Mouse (Mus musculus): ENCODE results near the gene Vwa3a. TPM values are rescaled to one million over a fixed set of nuclear protein-coding genes. Genes with fewer than 3 reads are reported as not detected.
"Not testable (repeated sequence)": the region's sequence is repeated elsewhere in the genome, so short reads cannot be mapped to it uniquely, and the experiment has no call there.

The Vwa3a gene
- under 1 TPM; 0.51 to 0.72 TPM for total RNA-seq (2021)
- long read RNA-seq, experiment 1, result 0 reads
- long read RNA-seq, experiment 2, partial matches to known transcripts, result 0 of 1 reads
- long read RNA-seq, experiment 2, other reads (novel, unspliced or antisense), result 1 of 1 reads

- no peak for DNase-seq
These were observed at the start of gene Vwa3a for GRCm38 (mm10) chr7:120739018-120739417. Vwa3a (plus strand) TSS chr7:120739318.

DNA sequence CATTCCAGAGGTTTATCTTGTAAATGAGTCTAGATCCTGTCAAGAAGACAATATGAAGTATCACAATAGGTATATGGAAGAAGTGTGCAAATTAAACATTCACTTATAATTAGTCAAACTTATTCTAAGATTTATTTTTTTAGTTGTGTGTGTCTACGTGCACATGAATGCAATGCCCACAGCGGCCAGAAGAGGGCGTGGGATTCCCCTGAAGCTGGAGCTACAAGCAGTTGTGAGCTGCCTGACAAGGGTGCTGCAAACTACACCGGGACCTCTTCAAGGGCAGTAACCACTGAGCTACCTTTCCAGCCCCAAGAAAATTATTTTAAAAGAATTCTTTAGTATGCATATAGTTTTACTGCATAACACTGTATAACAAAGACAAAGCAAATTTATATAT is 48.5 kb upstream of the Vwa3a start:
- no peak for DNase-seq

GRCm38 (mm10) chr7:120693831-120694375 is 45.2 kb upstream of the Vwa3a start:
- no peak for DNase-seq

DNA sequence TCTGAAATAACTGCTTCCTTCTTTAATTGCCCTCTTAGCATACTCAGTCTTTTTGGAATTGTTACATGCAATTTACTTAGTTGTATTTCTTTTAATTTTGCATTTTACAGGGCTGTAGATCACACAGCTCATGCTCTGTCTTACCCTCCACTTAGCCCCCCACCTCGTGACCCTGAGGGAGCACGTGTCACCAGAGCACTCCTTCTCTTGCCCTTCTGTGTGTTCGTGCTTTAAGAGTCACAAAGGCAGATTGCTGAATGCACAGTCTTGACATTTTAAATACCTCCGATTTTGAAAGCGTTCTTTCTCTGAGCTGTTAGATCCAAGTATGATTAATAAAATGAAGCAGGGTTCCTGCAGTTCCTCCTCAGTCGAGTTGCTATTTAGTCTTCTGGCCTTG is 43.9 kb upstream of the Vwa3a start:
- DNase-seq, result no peak

GRCm38 (mm10) chr7:120695641-120696040 is 43.5 kb upstream of the Vwa3a start:
- DNase-seq, result no peak

DNA sequence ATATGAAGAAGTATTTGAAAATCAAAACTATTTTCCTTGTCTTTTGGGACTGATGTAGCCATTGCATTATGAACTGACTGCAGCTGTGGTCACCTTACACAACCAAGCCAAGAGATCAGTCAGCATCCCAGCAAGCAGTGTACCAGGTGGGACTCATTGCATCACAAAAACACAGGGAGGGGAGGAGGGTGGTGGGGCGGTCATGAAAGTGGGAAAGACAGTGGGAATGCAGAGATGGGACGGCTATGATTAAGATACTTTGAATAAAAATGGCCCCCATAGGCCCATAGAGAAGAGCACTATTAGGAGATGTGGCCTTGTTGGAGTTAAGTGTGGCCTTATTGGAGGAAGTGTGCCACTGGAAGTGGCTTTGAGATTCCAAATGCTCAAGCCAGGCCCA is 42.8 kb upstream of the Vwa3a start:
- DNase-seq, result no peak

DNA sequence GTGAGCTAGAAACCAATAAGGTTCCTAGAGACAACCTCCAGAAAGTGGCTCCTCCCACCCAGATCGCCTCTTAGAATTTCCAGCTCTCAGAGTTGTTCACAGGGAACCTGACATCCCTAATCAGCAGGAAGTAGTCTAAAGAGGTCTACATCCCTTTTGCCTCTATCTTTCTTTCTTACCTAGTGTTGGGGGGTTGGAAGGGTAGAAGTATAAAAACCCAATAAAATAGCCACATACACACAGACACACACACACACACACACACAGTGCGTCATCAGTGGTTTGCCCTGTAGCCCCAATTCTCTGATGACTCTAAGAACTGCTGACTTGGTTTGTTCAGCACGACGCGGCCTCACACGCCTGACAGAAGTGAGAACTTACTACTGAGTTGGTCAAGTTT is 39.5 kb upstream of the Vwa3a start:
- no peak for DNase-seq

DNA sequence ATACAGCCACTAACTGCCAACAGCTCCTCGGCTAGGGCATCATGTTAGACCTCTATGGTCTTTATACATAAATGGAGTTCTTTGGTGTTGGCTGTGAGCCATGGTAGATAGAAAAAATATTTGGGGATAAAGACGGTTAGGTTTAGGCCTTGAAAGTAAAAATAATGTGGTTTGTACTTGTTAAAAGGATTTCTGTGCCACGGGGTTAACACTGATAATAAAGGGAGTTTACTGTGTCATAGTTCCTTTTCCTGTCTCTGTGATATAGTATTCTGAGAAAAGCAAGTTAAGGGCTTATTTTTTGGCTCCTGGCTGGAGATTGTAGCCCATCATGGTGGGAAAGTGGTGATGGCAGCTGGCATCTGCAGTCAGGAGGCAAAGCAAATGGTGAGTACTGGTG is 35.2 kb upstream of the Vwa3a start:
- no peak for DNase-seq

DNA sequence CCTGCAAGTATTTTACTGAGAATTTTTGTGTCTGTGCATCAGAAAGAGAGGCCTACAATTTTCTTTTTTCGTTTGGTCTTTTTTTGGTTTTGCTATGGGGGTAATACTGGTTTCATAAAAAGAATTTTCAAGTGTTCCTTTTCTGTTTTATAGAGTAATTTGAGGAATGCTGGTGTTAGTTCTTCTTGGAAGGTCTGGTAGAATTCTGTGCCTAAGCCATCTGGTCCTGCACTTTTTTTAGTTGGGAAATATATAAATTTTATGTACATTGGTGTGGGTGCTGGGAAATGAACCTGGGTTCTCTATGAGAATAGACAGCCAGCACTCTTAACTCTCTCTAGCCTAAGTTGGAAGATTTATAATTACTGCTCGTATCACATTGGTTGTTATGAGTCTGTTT is 27.0 kb upstream of the Vwa3a start:
- no peak for DNase-seq

GRCm38 (mm10) chr7:120713225-120713624 is 25.9 kb upstream of the Vwa3a start:
- no peak for DNase-seq

DNA sequence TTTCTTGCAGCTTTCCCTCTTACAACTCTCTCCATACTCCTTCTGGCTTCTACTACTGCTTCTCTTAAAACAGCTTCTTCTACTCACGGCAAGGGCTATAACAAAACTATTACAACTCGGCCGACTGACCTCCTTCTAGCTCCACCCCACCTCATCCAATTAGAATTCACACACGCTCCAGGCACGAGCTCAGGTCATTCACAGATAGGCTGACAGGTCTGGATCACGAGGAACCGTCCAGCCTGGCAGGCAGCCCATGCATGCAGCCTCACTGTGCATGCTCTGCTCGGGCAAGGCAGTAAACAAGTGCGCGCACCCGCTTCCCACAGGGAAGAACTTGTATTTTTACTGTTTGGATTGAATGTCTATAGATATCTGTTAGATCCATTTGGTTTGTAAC is 25.2 kb upstream of the Vwa3a start:
- not testable (repeated sequence) for DNase-seq

GRCm38 (mm10) chr7:120717261-120717660 is 21.9 kb upstream of the Vwa3a start:
- no peak for DNase-seq

- DNase-seq, result no peak
These were observed 18.1 kb upstream of the Vwa3a start for GRCm38 (mm10) chr7:120721051-120721450.

DNA sequence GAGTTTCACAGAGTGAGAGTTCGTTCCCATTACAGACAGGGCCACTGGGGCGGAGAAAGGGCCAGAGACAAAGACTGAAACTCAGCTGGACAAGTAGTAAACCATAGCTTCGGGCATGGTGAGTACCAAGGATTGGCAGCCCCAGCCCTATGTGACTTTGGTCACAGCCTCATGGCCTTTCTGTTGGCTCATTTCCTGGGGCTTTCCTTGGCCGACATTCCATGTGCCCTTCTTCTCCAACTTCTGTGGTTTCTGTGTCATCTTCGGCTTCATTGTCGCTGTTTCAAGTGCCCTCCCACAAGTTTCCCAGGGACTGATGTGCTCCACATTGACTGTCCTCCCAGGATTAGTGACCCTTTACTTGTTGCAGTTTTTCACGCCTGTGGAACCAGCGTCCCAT is 17.7 kb upstream of the Vwa3a start:
- DNase-seq, result no peak

GRCm38 (mm10) chr7:120722063-120722462 is 17.1 kb upstream of the Vwa3a start:
- no peak for DNase-seq

DNA sequence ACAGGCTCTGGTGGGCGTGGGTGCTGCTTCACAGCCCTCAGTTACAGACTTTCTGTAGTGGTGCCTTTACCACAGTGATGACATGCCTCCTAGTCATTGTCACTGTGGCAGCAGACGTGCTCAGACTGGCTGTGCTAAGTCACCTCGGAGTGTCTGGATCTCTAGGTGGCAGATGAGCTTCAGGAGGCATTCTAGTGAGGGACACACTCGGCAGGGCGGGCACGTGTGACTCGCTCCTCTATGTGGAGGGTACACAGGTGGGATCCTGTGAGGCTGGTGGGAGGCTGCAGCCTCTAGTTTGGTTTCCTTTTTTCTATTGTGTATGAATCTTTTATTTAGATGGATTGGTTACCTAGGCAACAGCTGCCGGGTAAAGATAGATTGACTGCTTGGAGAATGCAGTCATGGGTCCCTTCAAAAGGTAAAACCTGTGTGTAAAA is 16.3 kb upstream of the Vwa3a start:
- no peak for DNase-seq

GRCm38 (mm10) chr7:120727581-120727980 is 11.5 kb upstream of the Vwa3a start:
- no peak for DNase-seq

DNA sequence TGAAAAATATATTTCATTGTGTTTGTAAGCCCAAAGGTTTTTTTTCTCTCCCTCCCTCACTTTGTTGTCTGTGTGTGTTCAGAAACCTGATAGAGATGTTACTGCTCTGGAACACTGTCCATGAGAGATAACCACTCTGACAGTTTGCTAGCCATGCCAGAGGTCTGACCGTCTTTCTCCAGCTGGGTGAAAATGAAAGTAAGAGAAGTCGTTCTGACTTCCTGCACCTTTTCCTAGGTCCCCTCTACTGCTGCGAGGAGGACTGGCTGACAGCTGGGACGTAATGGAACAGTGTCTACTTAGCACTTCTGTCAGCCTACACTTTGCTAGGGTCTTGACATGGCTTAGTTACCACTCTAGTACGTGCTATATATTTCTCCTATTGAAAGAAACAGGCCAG is 9.5 kb upstream of the Vwa3a start:
- DNase-seq, result no peak

GRCm38 (mm10) chr7:120732906-120733305 is 6.2 kb upstream of the Vwa3a start:
- DNase-seq, result no peak

DNA sequence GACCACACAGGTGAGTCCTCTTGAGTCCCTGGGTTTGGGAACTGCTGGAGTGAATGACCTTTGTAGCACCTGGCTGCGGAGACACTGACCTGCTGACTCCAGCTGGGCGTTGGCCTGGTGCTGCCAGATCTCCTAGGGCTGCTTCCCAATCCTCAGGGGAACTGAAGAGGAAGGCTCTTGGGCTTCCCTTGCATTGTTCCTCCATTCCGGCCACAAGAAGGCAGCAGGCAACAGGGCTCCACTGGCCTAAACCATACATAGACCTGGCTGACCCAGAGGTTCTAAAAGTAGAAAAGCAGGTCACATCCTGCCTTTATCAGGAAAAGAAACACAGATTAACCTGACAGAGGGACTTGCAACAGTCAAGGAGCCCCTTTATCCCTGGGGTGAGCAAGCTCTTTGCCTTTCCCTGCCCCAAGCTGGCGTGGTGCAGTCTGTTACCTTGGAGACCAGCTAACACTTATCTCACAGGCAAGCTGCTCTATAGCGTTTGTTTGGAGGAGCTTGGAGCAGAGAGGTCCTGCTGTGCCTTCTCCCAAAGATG is 512 bp downstream of the Vwa3a start:
- no peak for DNase-seq

- no peak for DNase-seq
These were observed 4.5 kb downstream of the Vwa3a start for GRCm38 (mm10) chr7:120743366-120744351.

- no peak for DNase-seq
These were observed 5.5 kb downstream of the Vwa3a start for GRCm38 (mm10) chr7:120744606-120745005.

- DNase-seq, result no peak
These were observed 6.9 kb downstream of the Vwa3a start for GRCm38 (mm10) chr7:120746029-120746428.
